ENCODE assay signal across 8 mouse cellular contexts in genomic region chr6:97523118-97523517, GRCm38 (mm10).
DNase-seq lines count a peak whose midpoint lies in the region; ATAC-seq and TF ChIP-seq lines count a peak whose summit lies in the region.

No protein-coding gene starts in this region.

- intact Hi-C loops in heart, postnatal 14 days (cut with DNase I) = loop anchor here (1.0 to 10.0 kb wide), 4 partner anchors 34 to 348 kb away; partner anchors contain the start of gene Tmf1

- in situ Hi-C loops in CH12.LX (cut with MboI; ENCODE audit: low pct_ligation_motif_present, low pct_unique_long_range_greater_than_20kb, low sequenced_read_pairs) = loop anchor here (5.0 to 10.0 kb wide), 2 partner anchors 106 to 248 kb away; no protein-coding TSS in a partner anchor

- ATAC-seq in forebrain, embryonic 13.5 days = peak; percentile 72
- peak; percentile 65 for ATAC-seq in lung, embryonic 14.5 days (ENCODE audit: insufficient read depth)

- no peak overlapping the region for H3K9ac ChIP-seq in CH12.LX (ENCODE audit: insufficient read depth, low read depth)
- H3K9ac ChIP-seq in forebrain, embryonic 13.5 days = no peak overlapping the region
- H3K9ac ChIP-seq in lung, embryonic 14.5 days = no peak overlapping the region

- H3K36me3 ChIP-seq in CH12.LX (replicated peaks in 1 of 2; ENCODE audit: control insufficient read depth in 1 of 2, insufficient read depth in 1 of 2, low read length in 1 of 2) = no peaks in the 10 kb centered on the region
- no peaks in the 10 kb centered on the region for H3K36me3 ChIP-seq in forebrain, embryonic 13.5 days (ENCODE audit: poor library complexity, severe bottlenecking)
- H3K36me3 ChIP-seq in lung, embryonic 14.5 days (ENCODE audit: insufficient read depth) = no peaks in the 10 kb centered on the region

- peak; percentile 75 for DNase-seq in CH12.LX (ENCODE audit: extremely low read depth)
- DNase-seq in c-Kit-positive CD71-negative TER-119-negative erythroid progenitor cells, embryonic 14.5 days (ENCODE audit: low read depth) = peak; percentile 79
- DNase-seq in heart, postnatal 14 days = peak; percentile 85 to 89
- peak; percentile 90 to 91 for DNase-seq in kidney, postnatal 4 days
- DNase-seq in lung, embryonic 14.5 days = peak; percentile 96
- DNase-seq in ovary, adult 18-20 months (ENCODE audit: low spot score) = peak; percentile 46
- peak; percentile 42 to 47 for DNase-seq in thymus, adult 18-20 months

- H3K27me3 ChIP-seq in CH12.LX (replicated peaks) = no peaks in the 10 kb centered on the region
- H3K27me3 ChIP-seq in forebrain, embryonic 13.5 days = no peaks in the 10 kb centered on the region
- H3K27me3 ChIP-seq in lung, embryonic 14.5 days (ENCODE audit: insufficient read depth, low read length) = no peaks in the 10 kb centered on the region

- TF ChIP-seq EP300 in CH12.LX (IDR thresholded peaks at IDR 0.05; ENCODE audit: low read length) = no peak

- peaks cover 0 to 8% of the 10 kb centered on the region in 2 experiments; a peak in 2 of 4 replicates for H3K4me1 ChIP-seq in CH12.LX (ENCODE audit: control insufficient read depth in 1 of 2, insufficient read depth in 2 of 2)
- H3K4me1 ChIP-seq in forebrain, embryonic 13.5 days = peaks cover 31% of the 10 kb centered on the region
- no peaks in the 10 kb centered on the region; the same call in 1 of the 2 replicates for H3K4me1 ChIP-seq in lung, embryonic 14.5 days (ENCODE audit: insufficient read depth)

- TF ChIP-seq POLR2A in CH12.LX (IDR thresholded peaks at IDR 0.05; ENCODE audit: low read depth, low read length) = no peak

- H3K4me3 ChIP-seq in CH12.LX (replicated peaks in 1 of 3; ENCODE audit: low read depth in 2 of 3, low read length in 2 of 3, poor library complexity in 1 of 3) = no peak overlapping the region
- no peak overlapping the region for H3K4me3 ChIP-seq in forebrain, embryonic 13.5 days
- H3K4me3 ChIP-seq in lung, embryonic 14.5 days (ENCODE audit: low read depth, low read length) = no peak overlapping the region

- dilution Hi-C loops in CH12.LX (cut with MboI; ENCODE audit: extremely low pct_ligation_motif_present, extremely low pct_unique_long_range_greater_than_20kb, low sequenced_read_pairs) = no loop called here

- H3K4me2 ChIP-seq in CH12.LX (ENCODE audit: insufficient read depth, low read depth, poor library complexity, severe bottlenecking) = peak overlapping the region; percentile 26; the same call in 1 of the 2 replicates
- no peak overlapping the region for H3K4me2 ChIP-seq in forebrain, embryonic 13.5 days
- H3K4me2 ChIP-seq in lung, embryonic 14.5 days = peak overlapping the region; percentile 47; the same call in 1 of the 2 replicates

- TF ChIP-seq RAD21 in CH12.LX (IDR thresholded peaks at IDR 0.05; ENCODE audit: low read depth, low read length) = peak; percentile 82

- H3K9me3 ChIP-seq in CH12.LX (replicated peaks; ENCODE audit: low read length) = no peaks in the 10 kb centered on the region
- H3K9me3 ChIP-seq in forebrain, embryonic 13.5 days (replicated peaks) = no peaks in the 10 kb centered on the region
- H3K9me3 ChIP-seq in lung, embryonic 14.5 days (ENCODE audit: low read depth, low read length) = no peaks in the 10 kb centered on the region

- peak; percentile 61 to 91; a peak in 3 of 4 replicates for TF ChIP-seq CTCF in CH12.LX (conservative IDR thresholded peaks at IDR 0.05 in 1 of 2, IDR thresholded peaks at IDR 0.05 in 1 of 2; ENCODE audit: low read depth in 2 of 2, low read length in 2 of 2)
- TF ChIP-seq CTCF in lung, embryonic 14.5 days (IDR thresholded peaks at IDR 0.05; ENCODE audit: low read depth) = peak; percentile 98

- H3K79me2 ChIP-seq in CH12.LX (replicated peaks; ENCODE audit: control insufficient read depth, extremely low read depth, insufficient read depth, poor library complexity, severe bottlenecking) = no peaks in the 10 kb centered on the region

- no peak overlapping the region for H3K27ac ChIP-seq in CH12.LX (ENCODE audit: insufficient read depth, low read depth)
- no peak overlapping the region for H3K27ac ChIP-seq in forebrain, embryonic 13.5 days
- H3K27ac ChIP-seq in lung, embryonic 14.5 days (ENCODE audit: low read depth) = no peak overlapping the region

- 2% methylated on average over 11 of the region's 11 CpGs for WGBS in forebrain, embryonic 13.5 days
- 0% methylated on average over 11 of the region's 11 CpGs for WGBS in lung, embryonic 14.5 days

TF ChIP-seq in CH12.LX, 34 proteins besides CTCF, POLR2A, EP300 and RAD21:
- no peak for TF ChIP-seq POLR2AphosphoS2 (IDR thresholded peaks at IDR 0.05; ENCODE audit: low read depth, low read length)
- no peak for TF ChIP-seq BHLHE40 (IDR thresholded peaks at IDR 0.05; ENCODE audit: low read depth, low read length)
- no peak for TF ChIP-seq ELF1 (IDR thresholded peaks at IDR 0.05; ENCODE audit: low read depth, low read length)
- TF ChIP-seq SIN3A (IDR thresholded peaks at IDR 0.05; ENCODE audit: low read length) = no peak
- no peak for TF ChIP-seq TBP (conservative IDR thresholded peaks at IDR 0.05; ENCODE audit: low read depth, low read length)
- no peak for TF ChIP-seq CHD1 (IDR thresholded peaks at IDR 0.05; ENCODE audit: low read depth, low read length)
- TF ChIP-seq MAZ (IDR thresholded peaks at IDR 0.05; ENCODE audit: low read depth, low read length) = no peak
- peak; percentile 94 for TF ChIP-seq SMC3 (IDR thresholded peaks at IDR 0.05; ENCODE audit: low read depth, low read length)
- no peak for TF ChIP-seq ETS1 (conservative IDR thresholded peaks at IDR 0.05; ENCODE audit: low read depth, low read length)
- TF ChIP-seq JUN (IDR thresholded peaks at IDR 0.05; ENCODE audit: insufficient read depth, low read depth, low read length) = no peak
- TF ChIP-seq ZKSCAN1 (IDR thresholded peaks at IDR 0.05; ENCODE audit: borderline replicate concordance, low read depth, low read length) = no peak
- no peak for TF ChIP-seq PAX5 (IDR thresholded peaks at IDR 0.05; ENCODE audit: low read length)
- TF ChIP-seq KAT2A (IDR thresholded peaks at IDR 0.05; ENCODE audit: insufficient replicate concordance, low read length) = no peak
- no peak for TF ChIP-seq GABPA (IDR thresholded peaks at IDR 0.05; ENCODE audit: insufficient replicate concordance, low read depth, low read length)
- no peak for TF ChIP-seq RCOR1 (conservative IDR thresholded peaks at IDR 0.05; ENCODE audit: low read depth, low read length)
- TF ChIP-seq USF2 (conservative IDR thresholded peaks at IDR 0.05; ENCODE audit: low read depth, low read length) = no peak
- no peak for TF ChIP-seq NELFE (IDR thresholded peaks at IDR 0.05; ENCODE audit: low read depth, low read length)
- TF ChIP-seq MAX (IDR thresholded peaks at IDR 0.05; ENCODE audit: low read length) = no peak
- no peak for TF ChIP-seq MAFK (IDR thresholded peaks at IDR 0.05; ENCODE audit: insufficient replicate concordance, low read length)
- no peak for TF ChIP-seq MYC (IDR thresholded peaks at IDR 0.05; ENCODE audit: low read depth, low read length)
- no peak for TF ChIP-seq NRF1 (IDR thresholded peaks at IDR 0.05; ENCODE audit: low read depth, low read length)
- TF ChIP-seq MEF2A (IDR thresholded peaks at IDR 0.05; ENCODE audit: borderline replicate concordance, low read depth, low read length) = 0 out of 2 replicates have a peak, but pooled peaks have one; percentile 35
- TF ChIP-seq JUND (conservative IDR thresholded peaks at IDR 0.05; ENCODE audit: low read depth, low read length) = no peak
- TF ChIP-seq USF1 (IDR thresholded peaks at IDR 0.05; ENCODE audit: low read depth, low read length) = no peak
- TF ChIP-seq CHD2 (IDR thresholded peaks at IDR 0.05; ENCODE audit: low read length) = no peak
- TF ChIP-seq ZC3H11A (IDR thresholded peaks at IDR 0.05; ENCODE audit: low read depth, low read length) = peak; percentile 49; the same call in 1 of the 2 replicates
- TF ChIP-seq IRF4 (IDR thresholded peaks at IDR 0.05; ENCODE audit: low read depth, low read length) = peak; percentile 40; the same call in 1 of the 2 replicates
- no peak for TF ChIP-seq UBTF (IDR thresholded peaks at IDR 0.05; ENCODE audit: low read depth, low read length)
- TF ChIP-seq TCF12 (IDR thresholded peaks at IDR 0.05; ENCODE audit: low read depth, low read length) = no peak
- TF ChIP-seq E2F4 (IDR thresholded peaks at IDR 0.05; ENCODE audit: insufficient replicate concordance, low read depth, low read length) = no peak

Comparison
In these comparisons a context has a peak if more than half of its experiments do, and no peak if none do; other contexts are left out.
1. DNase-seq: peak in every context shown above with its lines; median percentile 96 in lung, embryonic 14.5 days; 90 in kidney, postnatal 4 days; 87 in heart, postnatal 14 days; 79 in c-Kit-positive CD71-negative TER-119-negative erythroid progenitor cells, embryonic 14.5 days; 75 in CH12.LX; 46 in ovary, adult 18-20 months; 44 in thymus, adult 18-20 months.